Mouse (Mus musculus): ENCODE data around the gene Bad. TPM values are rescaled to one million over a fixed set of nuclear protein-coding genes. Genes with fewer than 3 reads are reported as not detected.

Bad gene
- total and polyA plus RNA-seq, 2 experiments, result 26.2 to 40.3 TPM

DNA sequence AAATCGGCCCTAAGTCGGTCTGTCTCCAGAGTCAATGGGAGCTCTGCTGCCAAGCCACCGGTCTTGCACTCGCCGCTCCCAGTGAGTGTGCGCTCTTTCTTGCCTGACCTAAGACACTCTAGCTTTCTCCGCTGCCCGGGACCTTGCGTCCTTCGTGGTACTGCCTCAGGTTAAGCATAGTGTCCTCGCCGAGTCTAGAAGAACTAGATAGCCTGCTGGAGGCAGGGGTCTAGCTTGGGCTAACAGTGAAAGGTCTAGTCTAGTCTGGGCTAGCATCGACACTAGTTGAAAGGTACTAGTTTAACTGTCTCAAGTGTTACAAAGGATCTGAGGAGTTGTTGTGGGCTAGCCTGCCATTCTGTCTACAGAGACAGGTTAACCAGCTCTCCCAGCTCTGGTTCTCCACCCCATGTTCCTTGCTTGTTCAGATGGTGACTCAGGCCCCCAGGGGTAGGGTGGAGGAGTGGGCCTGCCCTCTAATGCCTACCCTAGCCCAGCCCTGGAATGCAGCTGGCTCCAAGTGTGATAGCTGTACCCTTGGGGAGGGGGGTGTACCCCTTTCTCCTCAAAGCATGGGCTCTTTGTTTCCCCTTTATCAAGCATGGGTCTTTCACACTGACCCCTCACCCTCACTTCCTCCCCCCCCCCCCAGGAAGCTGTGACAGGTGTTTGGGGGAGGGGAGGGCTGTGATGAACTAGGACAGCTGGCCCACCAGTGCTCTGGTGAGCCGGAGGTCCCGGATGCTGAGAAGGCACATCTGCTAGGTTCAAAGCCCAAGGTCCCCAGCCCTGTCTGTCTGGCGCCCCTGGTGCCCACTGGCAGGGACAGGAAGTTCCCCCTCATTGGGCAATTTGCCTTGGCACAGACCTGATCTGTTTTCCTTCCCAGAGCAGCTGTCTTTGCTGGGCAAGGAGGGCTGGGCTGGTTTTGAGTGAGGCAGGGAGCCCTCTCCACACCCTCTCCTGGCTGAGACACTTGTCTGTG lies 34.2 kb downstream of the Bad start, which contains the start of gene Plcb3:
Gene Plcb3, minus strand, starts transcription at position 934 of the 985 bp plus-strand sequence.
- Histone ChIP-seq H3K4me3 (ENCODE audit: insufficient read depth, low read depth, low read length) (peak within 1 kb of the TSS; percentile 66), H3K27me3 (ENCODE audit: control insufficient read depth, insufficient read depth, low read length) (no peaks in the 10 kb centered on the region), H3K36me3 (ENCODE audit: control insufficient read depth, insufficient read depth, low read length) (peaks cover 3% of the 10 kb centered on the region; the same call in 1 of the 2 replicates), H3K4me1 (ENCODE audit: control insufficient read depth, insufficient read depth, low read length) (peaks cover 19% of the 10 kb centered on the region), H3K9ac (ENCODE audit: low read depth, low read length) (peak within 1 kb of the TSS; percentile 72), H3K79me2 (ENCODE audit: control insufficient read depth, insufficient read depth, low read length) (peaks cover 8% of the 10 kb centered on the region; the same call in 1 of the 2 replicates), H3K27ac (replicated peaks; ENCODE audit: insufficient read depth, low read depth, low read length) (peak within 1 kb of the TSS; percentile 68)
- WGBS, result 1% methylated on average over 16 of the region's 16 CpGs
- TF ChIP-seq CTCF (IDR thresholded peaks at IDR 0.05; ENCODE audit: low read depth, low read length) (peak; percentile 36), POLR2A (IDR thresholded peaks at IDR 0.05; ENCODE audit: extremely low read depth, insufficient read depth, low read length) (no peak)
- DNase-seq (ENCODE audit: extremely low read depth, low read depth, low spot score), result peak; percentile 57

DNA sequence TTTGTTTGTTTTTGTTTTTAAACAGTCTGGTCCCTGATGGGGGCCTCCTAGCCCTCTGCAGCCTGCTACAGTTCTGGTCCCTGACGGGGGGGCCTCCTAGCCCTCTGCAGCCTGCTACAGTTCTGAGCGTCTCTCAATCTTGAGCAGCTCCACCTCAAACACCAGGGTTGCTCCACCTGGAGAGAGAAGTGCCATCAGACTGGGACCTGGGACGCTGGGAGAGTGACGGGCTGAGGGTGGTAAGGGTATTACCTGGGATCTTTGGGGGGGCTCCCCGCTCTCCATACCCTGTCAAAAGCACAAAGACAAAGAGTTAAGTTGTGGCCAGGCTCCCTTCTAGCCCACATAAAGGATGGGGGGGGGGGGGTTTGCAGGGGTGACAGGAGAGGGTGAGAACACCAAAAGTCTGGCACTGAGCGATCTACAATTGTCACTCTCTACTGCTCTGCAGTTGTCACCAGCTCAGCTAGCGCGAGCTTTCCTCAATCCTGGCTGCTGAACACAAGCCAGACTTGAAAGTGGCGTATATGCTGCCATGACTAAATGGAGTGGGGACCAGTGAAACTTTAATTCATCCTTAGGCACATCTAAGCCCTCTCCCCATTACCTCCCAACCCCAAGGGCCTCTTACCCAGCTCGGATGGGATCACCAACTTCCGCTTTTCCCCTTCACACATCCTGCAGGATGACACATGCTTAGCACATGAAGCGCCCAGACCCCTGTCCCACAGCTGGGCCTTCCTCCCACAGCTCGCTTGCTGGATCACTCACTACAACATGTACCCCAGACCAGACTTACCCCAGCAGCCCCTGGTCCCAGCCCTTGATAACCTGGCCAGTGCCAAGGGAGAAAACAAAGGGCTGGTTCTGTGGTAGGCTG lies 36.3 kb downstream of the Bad start:
- 89% methylated on average over 13 of the region's 13 CpGs for WGBS
- no peak overlapping the region for H3K9ac ChIP-seq (ENCODE audit: low read depth, low read length)
- H3K4me1 ChIP-seq (ENCODE audit: control insufficient read depth, insufficient read depth, low read length), result peaks cover 22% of the 10 kb centered on the region
- H3K79me2 ChIP-seq (ENCODE audit: control insufficient read depth, insufficient read depth, low read length), result peaks cover 8% of the 10 kb centered on the region; the same call in 1 of the 2 replicates
- no peak for DNase-seq (ENCODE audit: extremely low read depth, low read depth, low spot score)
- H3K4me3 ChIP-seq (ENCODE audit: insufficient read depth, low read depth, low read length), result no peak overlapping the region
- no peak for TF ChIP-seq POLR2A (IDR thresholded peaks at IDR 0.05; ENCODE audit: extremely low read depth, insufficient read depth, low read length)
- no peak for TF ChIP-seq CTCF (IDR thresholded peaks at IDR 0.05; ENCODE audit: low read depth, low read length)
- peak overlapping the region; percentile 5 for H3K27ac ChIP-seq (replicated peaks; ENCODE audit: insufficient read depth, low read depth, low read length)
- no peaks in the 10 kb centered on the region for H3K27me3 ChIP-seq (ENCODE audit: control insufficient read depth, insufficient read depth, low read length)
- H3K36me3 ChIP-seq (ENCODE audit: control insufficient read depth, insufficient read depth, low read length), result peaks cover 3% of the 10 kb centered on the region; the same call in 1 of the 2 replicates

DNA sequence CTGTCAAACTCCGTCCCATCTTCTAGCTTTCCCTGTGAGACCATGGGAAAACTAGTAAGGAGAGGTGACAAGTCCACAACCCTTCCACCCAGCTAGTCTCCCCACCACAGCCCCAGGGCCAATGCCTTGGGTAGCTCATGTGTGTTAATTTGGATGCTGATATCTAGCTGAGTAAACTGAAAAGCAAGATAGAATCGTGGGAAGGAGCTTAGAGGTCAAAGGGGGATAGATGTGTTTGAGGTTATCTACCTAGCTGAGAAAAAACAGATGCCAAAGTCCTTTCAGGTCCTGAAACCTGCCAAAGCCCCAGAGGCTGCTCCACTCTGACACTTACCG lies 36.9 kb downstream of the Bad start:
- Histone ChIP-seq H3K9ac (ENCODE audit: low read depth, low read length) (peak overlapping the region; percentile 72), H3K79me2 (ENCODE audit: control insufficient read depth, insufficient read depth, low read length) (peaks cover 8% of the 10 kb centered on the region; the same call in 1 of the 2 replicates), H3K4me1 (ENCODE audit: control insufficient read depth, insufficient read depth, low read length) (peaks cover 22% of the 10 kb centered on the region), H3K36me3 (ENCODE audit: control insufficient read depth, insufficient read depth, low read length) (peaks cover 3% of the 10 kb centered on the region; the same call in 1 of the 2 replicates), H3K27me3 (ENCODE audit: control insufficient read depth, insufficient read depth, low read length) (no peaks in the 10 kb centered on the region), H3K4me3 (ENCODE audit: insufficient read depth, low read depth, low read length) (peak overlapping the region; percentile 70; the same call in 1 of the 2 replicates), H3K27ac (replicated peaks; ENCODE audit: insufficient read depth, low read depth, low read length) (peak overlapping the region; percentile 72)
- no peak for TF ChIP-seq POLR2A (IDR thresholded peaks at IDR 0.05; ENCODE audit: extremely low read depth, insufficient read depth, low read length)
- TF ChIP-seq CTCF (IDR thresholded peaks at IDR 0.05; ENCODE audit: low read depth, low read length), result no peak
- WGBS, result 29% methylated on average over 3 of the region's 3 CpGs
- peak; percentile 61 for DNase-seq (ENCODE audit: extremely low read depth, low read depth, low spot score)

DNA sequence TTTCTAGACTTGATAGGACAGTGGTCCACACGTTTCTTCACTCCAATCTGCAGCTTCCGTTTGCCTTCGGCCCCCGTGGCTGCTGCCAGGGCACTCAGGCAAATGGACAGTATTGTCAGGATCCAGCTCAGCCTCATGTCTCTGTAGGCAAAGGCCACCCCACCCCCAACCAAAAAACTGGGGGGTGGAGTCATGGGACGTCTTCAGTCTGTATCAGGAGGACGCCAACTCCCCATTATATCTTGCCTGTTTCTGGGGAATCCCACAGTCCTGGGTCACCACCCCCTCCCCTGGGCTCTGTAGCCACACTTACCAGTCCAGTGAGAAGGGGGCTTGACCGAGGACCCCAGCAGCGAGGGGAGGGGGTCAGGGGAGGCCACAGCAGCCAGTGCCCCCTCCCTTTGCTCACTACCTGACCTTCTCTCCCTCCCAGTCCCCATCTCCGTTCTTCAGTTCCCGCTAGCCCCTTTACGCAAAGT lies 37.4 kb downstream of the Bad start:
- H3K4me1 ChIP-seq (ENCODE audit: control insufficient read depth, insufficient read depth, low read length), result peaks cover 22% of the 10 kb centered on the region
- peak overlapping the region; percentile 72 for H3K27ac ChIP-seq (replicated peaks; ENCODE audit: insufficient read depth, low read depth, low read length)
- H3K4me3 ChIP-seq (ENCODE audit: insufficient read depth, low read depth, low read length), result peak overlapping the region; percentile 70
- WGBS, result 3% methylated on average over 11 of the region's 11 CpGs
- peak; percentile 44 for DNase-seq (ENCODE audit: extremely low read depth, low read depth, low spot score)
- peak overlapping the region; percentile 72 for H3K9ac ChIP-seq (ENCODE audit: low read depth, low read length)
- H3K79me2 ChIP-seq (ENCODE audit: control insufficient read depth, insufficient read depth, low read length), result peaks cover 8% of the 10 kb centered on the region; the same call in 1 of the 2 replicates
- peaks cover 3% of the 10 kb centered on the region; the same call in 1 of the 2 replicates for H3K36me3 ChIP-seq (ENCODE audit: control insufficient read depth, insufficient read depth, low read length)
- H3K27me3 ChIP-seq (ENCODE audit: control insufficient read depth, insufficient read depth, low read length), result no peaks in the 10 kb centered on the region
- no peak for TF ChIP-seq CTCF (IDR thresholded peaks at IDR 0.05; ENCODE audit: low read depth, low read length)
- TF ChIP-seq POLR2A (IDR thresholded peaks at IDR 0.05; ENCODE audit: extremely low read depth, insufficient read depth, low read length), result no peak
